Mouse (Mus musculus) cortical plate, adult 2 months (tissue): ENCODE results near the gene Aes. TPM values are rescaled to one million over a fixed set of nuclear protein-coding genes. Genes with fewer than 3 reads are reported as not detected.

Source experiments
- H3K27ac ChIP-seq: fragments of 200-500 bp; 2 replicates; pipeline ENCODE4 v1.5.1; 2012; ENCODE audit warnings: low read length, control low read depth, inconsistent platforms; ENCODE audit not compliant: insufficient read depth
- H3K4me1 ChIP-seq: fragments of 200-500 bp; 2 replicates; pipeline ENCODE4 v1.6.1; 2011; ENCODE audit warnings: low read length; ENCODE audit not compliant: control insufficient read depth, insufficient read depth
- H3K4me3 ChIP-seq: fragments of 200-500 bp; 2 replicates; pipeline ENCODE4 v1.5.1; 2011; ENCODE audit warnings: mild to moderate bottlenecking, low read length, control low read depth; ENCODE audit not compliant: insufficient read depth
- CTCF ChIP-seq: fragments of 200-500 bp; IDR thresholded peaks from 2 replicates; pipeline ENCODE4 v1.5.1; 2011; ENCODE audit warnings: mild to moderate bottlenecking, control low read depth, low read length; ENCODE audit not compliant: insufficient read depth; ENCODE audit errors: extremely low read depth
- POLR2A ChIP-seq: fragments of 200-500 bp; IDR thresholded peaks from 2 replicates; pipeline ENCODE4 v1.6.1; 2011; ENCODE audit warnings: mild to moderate bottlenecking, low read length, control low read depth; ENCODE audit not compliant: insufficient read depth; ENCODE audit errors: extremely low read depth
- polyA plus RNA-seq: library from polyadenylated mRNA; depleted of rRNA; stranded (reverse); fragments of >200 nt; gene quantifications from 2 replicates; pipeline ENCODE4 v1.2.3, GENCODE M21; 2012

Gene Aes
- polyA plus RNA-seq, 1 experiment, result 897 TPM

DNA sequence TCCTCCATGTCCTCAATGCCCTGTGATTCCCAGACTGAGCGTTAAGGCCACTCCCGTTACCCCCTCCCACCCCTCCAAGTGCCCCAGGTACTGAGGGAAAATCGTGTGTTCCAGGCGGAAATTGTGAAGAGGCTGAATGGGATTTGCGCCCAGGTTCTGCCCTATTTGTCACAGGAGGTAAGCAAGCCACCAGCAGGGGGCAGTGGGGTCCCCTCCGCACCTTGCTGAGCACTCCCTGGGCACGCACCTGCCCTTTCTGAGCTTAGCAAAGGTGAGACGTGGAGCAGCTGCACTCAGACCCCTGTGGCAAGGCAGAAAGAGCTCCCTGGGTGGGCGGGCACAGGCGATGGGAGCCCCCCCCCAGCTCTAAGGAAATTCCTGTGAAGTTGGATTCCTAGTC lies 5.4 kb downstream of the Aes start:
- Histone ChIP-seq H3K27ac (no peak overlapping the region), H3K4me3 (no peak overlapping the region), H3K4me1 (peaks cover 2% of the 10 kb centered on the region; the same call in 1 of the 2 replicates)
- TF ChIP-seq POLR2A (no peak), CTCF (peak; percentile 54)

DNA sequence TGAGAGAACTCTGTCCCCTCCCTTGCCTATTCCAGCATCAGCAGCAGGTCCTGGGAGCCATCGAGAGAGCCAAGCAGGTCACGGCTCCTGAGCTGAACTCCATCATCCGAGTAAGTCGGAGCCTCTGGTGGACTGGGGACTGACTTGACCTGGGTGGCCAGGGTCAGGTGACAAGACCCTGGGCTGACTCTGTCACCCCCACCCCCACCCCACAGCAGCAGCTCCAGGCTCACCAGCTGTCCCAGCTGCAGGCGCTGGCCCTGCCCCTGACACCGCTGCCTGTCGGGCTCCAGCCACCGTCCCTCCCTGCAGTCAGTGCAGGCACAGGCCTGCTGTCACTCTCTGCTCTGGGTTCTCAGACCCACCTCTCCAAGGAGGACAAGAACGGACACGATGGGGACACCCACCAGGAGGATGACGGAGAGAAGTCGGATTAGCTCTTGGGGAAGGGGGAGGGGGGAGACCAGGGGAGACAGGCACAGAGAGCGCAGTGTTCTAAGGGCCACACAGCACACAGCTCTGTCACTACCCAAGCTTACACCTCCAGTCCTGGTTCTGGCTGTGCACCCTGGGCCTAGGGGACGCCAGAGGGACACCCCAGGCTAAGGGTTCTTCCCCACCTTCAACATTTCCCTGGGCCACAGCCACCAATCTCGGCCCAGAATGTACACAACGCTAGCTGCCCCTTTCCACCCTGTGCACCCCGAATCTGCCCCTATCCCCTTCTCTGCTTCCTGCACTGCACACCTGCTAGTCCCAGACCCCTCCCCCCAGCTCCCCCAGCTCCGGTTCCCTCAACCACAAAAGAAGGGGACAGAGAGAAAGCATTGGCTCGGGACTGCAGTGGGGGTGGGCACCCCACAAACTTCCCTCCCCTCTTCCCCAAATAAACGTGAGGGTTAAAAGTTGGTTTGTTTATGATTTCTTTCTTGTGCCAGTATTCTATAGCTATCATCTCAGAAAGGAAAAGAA lies 6.3 kb downstream of the Aes start:
- peaks cover 2% of the 10 kb centered on the region; the same call in 1 of the 2 replicates for H3K4me1 ChIP-seq
- TF ChIP-seq POLR2A (no peak), CTCF (no peak)

DNA sequence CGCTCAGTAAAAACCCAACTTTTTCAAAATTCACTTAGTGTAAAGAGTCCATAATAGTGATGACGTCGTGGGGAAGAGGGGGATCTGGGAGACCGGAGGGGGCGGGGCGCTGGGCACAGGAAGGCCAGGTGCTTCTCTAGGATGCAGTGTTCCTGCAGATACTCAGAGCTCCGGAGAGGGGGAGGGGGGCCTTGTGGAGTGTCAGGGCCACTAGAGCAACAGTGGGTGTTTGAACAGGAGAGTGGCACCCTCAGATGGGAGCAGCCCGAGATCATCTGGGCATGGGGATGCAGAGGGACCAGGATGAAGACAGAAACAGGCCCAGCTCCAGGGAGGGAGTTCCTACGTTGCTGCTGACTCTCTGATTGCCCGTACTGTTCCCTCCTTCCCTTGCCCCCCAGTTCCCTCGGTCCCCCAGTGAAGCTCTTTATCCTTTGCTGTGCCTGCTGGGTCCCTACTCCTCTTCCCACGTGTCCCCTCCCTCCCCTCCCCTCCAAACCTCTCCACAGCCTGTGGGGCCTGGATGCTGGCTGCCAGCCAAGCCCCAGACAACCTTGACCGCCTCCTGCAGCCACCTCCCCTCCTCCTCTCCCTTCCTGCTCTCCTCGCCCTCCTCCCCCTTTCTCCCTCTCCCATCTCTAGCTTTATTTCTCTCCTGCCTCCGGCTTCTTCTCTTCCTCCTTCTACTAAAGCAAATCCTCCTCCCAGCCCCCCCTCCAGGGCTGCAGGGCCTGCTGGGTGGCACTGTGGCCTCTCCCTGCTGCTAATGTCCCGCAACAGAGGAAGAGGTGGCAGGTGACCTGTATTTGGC lies 9.3 kb downstream of the Aes start:
- no peaks in the 10 kb centered on the region for H3K4me1 ChIP-seq
- H3K4me3 ChIP-seq, result no peak overlapping the region
- TF ChIP-seq CTCF (no peak), POLR2A (no peak)
- H3K27ac ChIP-seq, result no peak overlapping the region

More for the DNA sequence above, 6.3 kb downstream of the Aes start:
- no peak overlapping the region for H3K27ac ChIP-seq
- no peak overlapping the region for H3K4me3 ChIP-seq

DNA sequence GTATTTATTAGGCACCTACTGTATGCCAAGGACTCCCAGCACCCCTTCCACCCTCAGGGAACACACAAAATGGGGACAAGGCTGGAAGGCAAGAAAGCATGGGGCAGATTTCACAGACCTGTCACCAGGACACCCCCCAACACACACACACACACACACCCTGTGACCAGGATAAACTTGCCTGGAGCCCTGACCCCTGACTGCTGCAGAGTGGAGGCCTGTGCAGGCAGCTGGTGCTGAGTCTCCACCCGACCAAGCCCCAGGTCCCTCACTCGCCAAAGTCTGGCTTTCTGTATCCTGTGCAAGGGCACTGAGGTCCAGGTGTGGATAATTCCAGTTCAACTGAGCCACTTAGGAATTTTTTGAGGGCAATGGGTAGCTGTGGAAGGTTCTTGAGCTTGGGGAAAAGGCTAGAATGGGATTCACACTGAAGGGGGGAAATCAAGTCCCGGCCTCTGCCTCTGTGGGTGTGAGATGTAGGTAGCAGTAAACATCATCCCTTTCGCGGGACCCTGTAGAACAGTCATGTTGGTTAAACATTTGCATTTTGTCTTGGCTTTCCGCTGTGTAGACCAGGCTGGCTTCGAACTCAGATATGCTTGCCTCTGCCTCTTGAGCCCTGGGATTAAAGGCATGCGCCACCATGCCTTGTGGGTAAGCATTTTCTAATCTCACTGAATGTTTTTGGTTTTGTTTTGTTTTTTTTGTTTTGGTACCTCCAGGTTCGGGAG lies 10.4 kb downstream of the Aes start:
- Histone ChIP-seq H3K27ac (no peak overlapping the region), H3K4me3 (no peak overlapping the region), H3K4me1 (0 out of 2 replicates have a peak, but pooled peaks cover under 1% of the 10 kb centered on the region)
- TF ChIP-seq CTCF, result no peak
- TF ChIP-seq POLR2A, result no peak

DNA sequence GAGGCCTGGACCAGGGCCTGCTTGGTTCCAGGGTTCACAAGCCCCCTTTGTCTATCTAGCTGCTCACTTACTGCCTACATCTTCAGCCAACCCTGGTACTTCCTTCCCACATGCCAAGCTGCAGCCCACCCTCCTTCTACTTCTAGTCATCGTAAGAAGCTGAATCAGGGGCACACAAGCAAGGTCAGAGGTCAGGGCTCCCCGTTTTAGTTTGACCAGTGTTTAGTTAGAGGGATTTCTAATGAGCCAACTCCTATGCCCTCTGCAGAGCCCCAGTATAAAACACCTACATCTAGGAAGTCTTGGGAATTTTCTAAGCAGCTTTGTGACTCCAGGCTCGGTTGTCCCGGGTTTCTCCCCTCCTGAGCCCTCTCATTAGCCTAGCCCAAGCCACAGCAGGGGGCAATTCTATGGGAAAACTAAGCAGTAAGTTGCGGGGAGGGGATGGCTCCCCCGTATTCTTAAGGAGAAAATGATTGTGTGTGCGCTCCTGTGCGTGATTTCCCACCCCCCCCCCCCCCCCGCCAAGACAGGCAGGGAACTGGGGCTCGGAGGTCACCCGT lies 11.0 kb downstream of the Aes start:
- H3K4me1 ChIP-seq, result 0 out of 2 replicates have a peak, but pooled peaks cover 2% of the 10 kb centered on the region
- TF ChIP-seq CTCF, result no peak
- TF ChIP-seq POLR2A, result no peak
- no peak overlapping the region for H3K27ac ChIP-seq
- H3K4me3 ChIP-seq, result peak overlapping the region; percentile 50; the same call in 1 of the 2 replicates

DNA sequence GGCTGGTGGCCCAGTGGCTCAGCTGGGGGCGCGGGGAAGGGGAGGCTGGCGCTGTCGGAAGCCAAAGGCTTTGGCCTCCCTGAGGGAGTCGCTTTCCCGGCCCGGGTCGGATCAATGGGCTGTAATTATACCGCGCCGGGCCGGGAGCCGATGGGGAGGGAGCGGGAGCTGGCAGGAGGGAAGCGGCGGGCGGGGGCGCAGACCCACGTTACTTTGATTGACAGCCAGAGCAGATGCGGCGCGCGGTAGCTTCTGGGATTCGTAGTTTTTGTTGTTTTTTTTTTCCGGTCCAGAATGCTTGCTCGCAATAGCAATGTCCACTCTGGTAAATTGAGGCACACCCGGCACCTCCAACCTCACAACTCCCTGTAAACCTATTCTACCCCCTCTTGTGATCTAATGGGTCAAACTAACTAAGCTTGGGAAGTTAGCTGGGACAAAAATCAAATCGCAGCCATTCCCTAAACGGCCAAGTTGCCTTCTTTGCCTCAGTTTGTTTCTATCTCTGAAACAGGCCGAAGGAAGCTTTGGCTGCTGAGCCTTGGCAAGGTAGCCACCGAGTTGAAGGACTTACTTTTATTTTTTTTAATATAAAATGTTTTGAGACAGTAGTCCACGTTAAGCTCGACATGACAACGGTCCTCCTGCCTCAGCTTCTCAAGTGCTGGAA lies 11.7 kb downstream of the Aes start:
- Histone ChIP-seq H3K27ac (no peak overlapping the region), H3K4me3 (peak overlapping the region; percentile 50), H3K4me1 (0 out of 2 replicates have a peak, but pooled peaks cover 2% of the 10 kb centered on the region)
- TF ChIP-seq CTCF (no peak), POLR2A (no peak)

DNA sequence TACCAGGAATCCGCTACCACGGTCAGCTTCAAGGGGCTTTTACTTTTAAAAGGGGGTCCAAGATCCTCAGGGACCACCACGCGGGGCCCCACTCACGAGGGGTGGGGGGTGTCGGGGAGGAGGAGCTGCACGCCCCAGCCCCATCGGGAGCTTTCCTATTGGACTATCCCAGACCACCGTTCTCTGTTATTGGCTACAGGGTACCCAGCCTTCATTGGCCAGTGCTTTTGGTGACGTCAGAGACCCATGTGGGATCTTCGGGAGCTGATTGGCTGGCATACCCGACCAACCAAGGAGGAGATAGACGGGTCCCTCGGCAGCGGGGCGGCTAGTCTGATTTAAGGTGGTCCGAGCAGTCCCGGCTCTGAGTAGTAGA lies 12.2 kb downstream of the Aes start:
- TF ChIP-seq CTCF (no peak), POLR2A (no peak)
- H3K4me1 ChIP-seq, result 0 out of 2 replicates have a peak, but pooled peaks cover 2% of the 10 kb centered on the region
- H3K27ac ChIP-seq, result no peak overlapping the region
- H3K4me3 ChIP-seq, result peak overlapping the region; percentile 50

DNA sequence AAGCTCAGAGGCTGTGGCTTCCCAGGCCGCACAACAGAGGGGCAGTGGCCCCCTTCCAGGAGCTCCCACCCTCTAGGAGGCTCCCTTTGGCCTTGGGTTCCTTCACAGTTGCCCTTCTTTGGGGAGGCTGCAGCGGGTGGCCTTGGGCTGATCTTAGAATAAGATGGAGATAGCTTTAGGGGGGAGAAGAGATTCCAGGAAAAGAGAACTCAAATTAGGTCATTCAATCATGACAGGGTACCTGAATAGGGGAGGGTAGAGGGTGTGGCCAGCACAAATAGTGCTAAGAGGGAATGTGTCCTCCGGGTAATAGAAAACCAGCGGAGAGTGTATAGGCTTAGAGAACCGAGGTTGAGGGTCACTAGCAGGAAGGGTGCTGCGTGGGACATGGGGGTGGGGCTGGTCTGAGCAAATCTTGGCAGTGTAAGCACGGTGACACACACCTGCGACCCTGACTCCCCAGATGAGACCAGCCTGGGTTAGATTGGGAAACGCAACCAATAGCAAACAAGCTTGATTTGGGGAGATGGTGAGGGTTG lies 12.9 kb downstream of the Aes start:
- Histone ChIP-seq H3K27ac (no peak overlapping the region), H3K4me3 (no peak overlapping the region), H3K4me1 (0 out of 2 replicates have a peak, but pooled peaks cover 2% of the 10 kb centered on the region)
- TF ChIP-seq CTCF, result no peak
- no peak for TF ChIP-seq POLR2A
